Mouse (Mus musculus): ENCODE data around the gene Tyms. TPM values are rescaled to one million over a fixed set of nuclear protein-coding genes. Genes with fewer than 3 reads are reported as not detected.

Tyms gene
- total RNA-seq, 2 experiments from 2014 or later = 20.2 to 20.5 TPM

Other genes with a start within 250 kb of the Tyms start
- gene Il6, start 60.5 kb downstream of the Tyms start, total RNA-seq (2021) = not detected
- gene Garem2, start 31.5 kb upstream of the Tyms start, total RNA-seq (2021) = under 1 TPM; 0.22 to 0.26 TPM
- not detected for gene 3110082J24Rik, start 32.5 kb upstream of the Tyms start, total RNA-seq (2021)
- 1,000 to 10,000 TPM; 1,297 to 1,510 TPM for gene Hadha, start 81.5 kb upstream of the Tyms start, total RNA-seq (2021)
- gene Hadhb, start 81.6 kb upstream of the Tyms start, total RNA-seq (2021) = 1,000 to 10,000 TPM; 1,544 to 1,693 TPM
- under 1 TPM; 0.42 to 0.45 TPM for gene Adgrf3, start 132.1 kb upstream of the Tyms start, total RNA-seq (2021)
- gene Selenoi, start 159.0 kb upstream of the Tyms start, total RNA-seq (2021) = 10 to 100 TPM; 17.4 to 19.8 TPM
- under 1 TPM; 0.10 to 0.53 TPM for gene Drc1, start 207.8 kb upstream of the Tyms start, total RNA-seq (2021)

All from heart, postnatal 10 days (tissue).